Mouse (Mus musculus) stomach, embryonic 14.5 days (tissue): Measurements from ENCODE around the gene Furin. TPM values are rescaled to one million over a fixed set of nuclear protein-coding genes. Genes with fewer than 3 reads are reported as not detected.
"Not testable (repeated sequence)": the region's sequence is repeated elsewhere in the genome, so short reads cannot be mapped to it uniquely, and the experiment has no call there.

ENCODE experiments used
- ATAC-seq: fragments of 200-750 bp; cut with Nextera tagmentation; 2 replicates; pipeline ENCODE4 v1.8.0; 2017; ENCODE audit warnings: low read depth, moderate TSS enrichment; ENCODE audit not compliant: insufficient number of reproducible peaks, insufficient read depth, low FRiP score
- H3K27ac ChIP-seq: fragments of 300-500 bp; sonication (generic); 2 replicates; pipeline ENCODE4 v1.5.1; 2014; ENCODE audit warnings: mild to moderate bottlenecking, low read length, moderate library complexity, mixed read lengths
- H3K27me3 ChIP-seq: fragments of 300-500 bp; sonication (generic); 2 replicates; pipeline ENCODE4 v1.6.1; 2014; ENCODE audit warnings: low read length, control low read depth, mixed read lengths; ENCODE audit not compliant: control insufficient read depth, insufficient read depth
- H3K36me3 ChIP-seq: fragments of 300-500 bp; sonication (generic); 2 replicates; pipeline ENCODE4 v1.6.1; 2014; ENCODE audit warnings: mild to moderate bottlenecking, control low read depth, low read length, moderate library complexity, mixed read lengths; ENCODE audit not compliant: control insufficient read depth, insufficient read depth
- H3K4me1 ChIP-seq: fragments of 300-500 bp; sonication (generic); 2 replicates; pipeline ENCODE4 v1.6.1; 2014; ENCODE audit warnings: low read length, control low read depth, mixed read lengths; ENCODE audit not compliant: control insufficient read depth, insufficient read depth
- H3K4me2 ChIP-seq: fragments of 300-500 bp; sonication (generic); replicated peaks from 2 replicates; pipeline ENCODE4 v1.6.1; 2014; ENCODE audit warnings: low read depth, low read length, control low read depth
- H3K4me3 ChIP-seq: fragments of 300-500 bp; sonication (generic); 2 replicates; pipeline ENCODE4 v1.5.1; 2014; ENCODE audit warnings: low read depth, low read length, control low read depth
- H3K9ac ChIP-seq: fragments of 300-500 bp; sonication (generic); replicated peaks from 2 replicates; pipeline ENCODE4 v1.6.1; 2014; ENCODE audit warnings: low read depth, mild to moderate bottlenecking, control low read depth, low read length, moderate library complexity, mixed read lengths
- H3K9me3 ChIP-seq: fragments of 300-500 bp; sonication (generic); 2 replicates; pipeline ENCODE4 v1.6.1; 2016; ENCODE audit warnings: low read depth, low read length, control low read depth; ENCODE audit not compliant: control insufficient read depth
- WGBS: fragments of 180-500 bp; shearing (Covaris S2); extraction: QIAGEN DNeasy Blood & Tissue Kit; methylation state at CpG from one replicate; pipeline ENCODE4 v1.1.7; 2014; 5-methylcytosine and 5-hydroxymethylcytosine counted together
- polyA plus RNA-seq: library from polyadenylated mRNA; unstranded; fragments of >200 nt; fragmentation: Nextera tagmentation; extraction: Ambion mirVana; gene quantifications from 2 replicates; pipeline ENCODE4 v1.2.1, GENCODE M21; 2014

Furin gene
- polyA plus RNA-seq, 1 experiment from 2014 or later: 12.4 TPM

- Histone ChIP-seq H3K4me2 (peak overlapping the region; percentile 86), H3K27me3 (no peaks in the 10 kb centered on the region), H3K27ac (peak overlapping the region; percentile 81), H3K36me3 (peaks cover 7% of the 10 kb centered on the region; the same call in 1 of the 2 replicates), H3K4me3 (peak overlapping the region; percentile 85), H3K9ac (peak overlapping the region; percentile 95), H3K9me3 (no peaks in the 10 kb centered on the region), H3K4me1 (peaks cover 21% of the 10 kb centered on the region)
- peak; percentile 39 for ATAC-seq
- WGBS: under 1% methylated on average over 83 of the region's 102 CpGs
Measured at GRCm38 (mm10) chr7:80401860-80402641, 3.2 kb downstream of the Furin start.

- peak overlapping the region; percentile 85 for H3K4me3 ChIP-seq
- no peaks in the 10 kb centered on the region for H3K27me3 ChIP-seq
- peaks cover 11% of the 10 kb centered on the region; the same call in 1 of the 2 replicates for H3K36me3 ChIP-seq
- peak overlapping the region; percentile 81; the same call in 1 of the 2 replicates for H3K27ac ChIP-seq
- H3K9me3 ChIP-seq: no peaks in the 10 kb centered on the region
- peaks cover 19% of the 10 kb centered on the region for H3K4me1 ChIP-seq
- WGBS: 27% methylated on average over 5 of the region's 5 CpGs
- ATAC-seq: no peak
- peak overlapping the region; percentile 95 for H3K9ac ChIP-seq
- H3K4me2 ChIP-seq: peak overlapping the region; percentile 86
Measured at GRCm38 (mm10) chr7:80401041-80401859, 4.0 kb downstream of the Furin start.

- Histone ChIP-seq H3K27ac (no peak overlapping the region), H3K27me3 (no peaks in the 10 kb centered on the region), H3K4me2 (no peak overlapping the region; the same call in 1 of the 2 replicates), H3K9me3 (no peaks in the 10 kb centered on the region), H3K36me3 (peaks cover 12% of the 10 kb centered on the region; the same call in 1 of the 2 replicates), H3K4me1 (peaks cover 19% of the 10 kb centered on the region), H3K4me3 (no peak overlapping the region), H3K9ac (no peak overlapping the region)
- 73% methylated on average over 6 of the region's 6 CpGs for WGBS
- ATAC-seq: no peak
Measured at GRCm38 (mm10) chr7:80400571-80400970, 4.7 kb downstream of the Furin start.

- Histone ChIP-seq H3K9me3 (no peaks in the 10 kb centered on the region), H3K27ac (no peak overlapping the region), H3K4me1 (peaks cover 19% of the 10 kb centered on the region), H3K4me2 (no peak overlapping the region), H3K36me3 (peaks cover 17% of the 10 kb centered on the region; the same call in 1 of the 2 replicates), H3K27me3 (no peaks in the 10 kb centered on the region), H3K4me3 (no peak overlapping the region), H3K9ac (0 out of 2 replicates have a peak overlapping the region, but pooled peaks have one; percentile 0)
- no peak for ATAC-seq
- 55% methylated on average over 5 of the region's 5 CpGs for WGBS
Measured at GRCm38 (mm10) chr7:80400099-80400498, 5.1 kb downstream of the Furin start.

GRCm38 (mm10) chr7:80398654-80399444, 6.4 kb downstream of the Furin start:
- no peak overlapping the region for H3K4me2 ChIP-seq
- H3K36me3 ChIP-seq: peaks cover 22% of the 10 kb centered on the region
- H3K9ac ChIP-seq: no peak overlapping the region
- H3K9me3 ChIP-seq: no peaks in the 10 kb centered on the region
- no peak overlapping the region for H3K4me3 ChIP-seq
- WGBS: 69% methylated on average over 9 of the region's 9 CpGs
- H3K27ac ChIP-seq: no peak overlapping the region
- peaks cover 19% of the 10 kb centered on the region for H3K4me1 ChIP-seq
- ATAC-seq: no peak
- no peaks in the 10 kb centered on the region for H3K27me3 ChIP-seq

GRCm38 (mm10) chr7:80397986-80398385, 7.2 kb downstream of the Furin start:
- 98% methylated on average over 9 of the region's 9 CpGs for WGBS
- H3K9me3 ChIP-seq: no peaks in the 10 kb centered on the region

GRCm38 (mm10) chr7:80396427-80396826, 8.8 kb downstream of the Furin start:
- H3K27me3 ChIP-seq, H3K4me3 ChIP-seq, H3K27ac ChIP-seq, H3K9ac ChIP-seq, ATAC-seq, H3K9me3 ChIP-seq, H3K4me2 ChIP-seq: not testable (repeated sequence)
- 88% methylated on average over 4 of the region's 4 CpGs for WGBS
- Histone ChIP-seq H3K4me1 (peaks cover 15% of the 10 kb centered on the region), H3K36me3 (peaks cover 45% of the 10 kb centered on the region)

More at GRCm38 (mm10) chr7:80397986-80398385, 7.2 kb downstream of the Furin start:
- Histone ChIP-seq H3K27me3 (no peaks in the 10 kb centered on the region), H3K4me3 (no peak overlapping the region), H3K36me3 (peaks cover 29% of the 10 kb centered on the region), H3K4me1 (peaks cover 19% of the 10 kb centered on the region), H3K9ac (no peak overlapping the region), H3K27ac (no peak overlapping the region), H3K4me2 (no peak overlapping the region)
- no peak for ATAC-seq

- no peak for ATAC-seq
- Histone ChIP-seq H3K4me2 (no peak overlapping the region), H3K9me3 (no peaks in the 10 kb centered on the region), H3K36me3 (peaks cover 58% of the 10 kb centered on the region), H3K27me3 (no peaks in the 10 kb centered on the region), H3K4me3 (no peak overlapping the region), H3K9ac (no peak overlapping the region), H3K4me1 (no peaks in the 10 kb centered on the region), H3K27ac (no peak overlapping the region)
- 84% methylated on average over 4 of the region's 4 CpGs for WGBS
Measured at GRCm38 (mm10) chr7:80394600-80394999, 10.6 kb downstream of the Furin start.
